Mouse (Mus musculus): ENCODE results near the gene Prickle3. TPM values are rescaled to one million over a fixed set of nuclear protein-coding genes. Genes with fewer than 3 reads are reported as not detected.

Prickle3 gene
- polyA plus RNA-seq, 2 experiments, result 0.34 to 1.2 TPM

- H3K27me3 ChIP-seq (ENCODE audit: control insufficient read depth, insufficient read depth, low read length), result no peaks in the 10 kb centered on the region
- no peak overlapping the region for H3K4me2 ChIP-seq (ENCODE audit: low read depth)
- WGBS (ENCODE audit: insufficient replicate concordance), result 46% methylated on average over 3 of the region's 3 CpGs
- no peaks in the 10 kb centered on the region for H3K4me1 ChIP-seq (replicated peaks; ENCODE audit: control insufficient read depth in 2 of 2, insufficient read depth in 2 of 2, low read length in 1 of 2)
- no peaks in the 10 kb centered on the region for H3K9me3 ChIP-seq (ENCODE audit: control insufficient read depth, low read length)
- no peak overlapping the region for H3K9ac ChIP-seq (replicated peaks)
- no peak overlapping the region for H3K27ac ChIP-seq
- H3K36me3 ChIP-seq (replicated peaks; ENCODE audit: control insufficient read depth, insufficient read depth, low read depth), result no peaks in the 10 kb centered on the region
- no peak overlapping the region for H3K4me3 ChIP-seq (ENCODE audit: insufficient read depth in 1 of 2, low read depth in 2 of 2, low read length in 2 of 2)
- no peak for DNase-seq (ENCODE audit: low read depth in 3 of 3, low spot score in 3 of 3)
- ATAC-seq (ENCODE audit: insufficient read depth), result no peak
- no peak for TF ChIP-seq EP300 (IDR thresholded peaks at IDR 0.05; ENCODE audit: low read depth)
- TF ChIP-seq CTCF (IDR thresholded peaks at IDR 0.05; ENCODE audit: low read depth), result no peak
These were observed 5.9 kb downstream of the Prickle3 start for GRCm38 (mm10) chrX:7662936-7663335.

DNA sequence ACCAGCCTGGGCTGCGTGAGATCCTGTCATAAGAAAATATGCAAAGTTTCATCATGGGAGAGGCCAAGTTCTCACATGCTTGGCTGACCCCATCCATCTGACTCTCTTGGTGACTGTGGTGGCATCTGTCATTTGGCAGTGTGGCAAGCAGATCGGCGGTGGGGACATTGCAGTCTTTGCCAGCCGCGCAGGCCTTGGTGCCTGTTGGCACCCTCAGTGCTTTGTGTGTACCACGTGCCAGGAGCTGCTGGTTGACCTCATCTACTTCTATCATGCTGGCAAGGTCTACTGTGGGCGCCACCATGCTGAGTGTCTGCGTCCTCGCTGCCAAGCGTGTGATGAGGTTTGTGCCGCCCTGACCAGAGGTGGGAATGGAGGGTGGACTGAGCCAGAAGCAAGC is 7.7 kb downstream of the Prickle3 start:
- Histone ChIP-seq H3K9me3 (ENCODE audit: control insufficient read depth, low read length) (no peaks in the 10 kb centered on the region), H3K4me1 (replicated peaks; ENCODE audit: control insufficient read depth in 2 of 2, insufficient read depth in 2 of 2, low read length in 1 of 2) (no peaks in the 10 kb centered on the region), H3K4me3 (ENCODE audit: insufficient read depth in 1 of 2, low read depth in 2 of 2, low read length in 2 of 2) (no peak overlapping the region), H3K4me2 (ENCODE audit: low read depth) (no peak overlapping the region), H3K9ac (replicated peaks) (no peak overlapping the region), H3K36me3 (replicated peaks; ENCODE audit: control insufficient read depth, insufficient read depth, low read depth) (no peaks in the 10 kb centered on the region), H3K27ac (no peak overlapping the region), H3K27me3 (ENCODE audit: control insufficient read depth, insufficient read depth, low read length) (no peaks in the 10 kb centered on the region)
- TF ChIP-seq EP300 (IDR thresholded peaks at IDR 0.05; ENCODE audit: low read depth), result no peak
- no peak for TF ChIP-seq CTCF (IDR thresholded peaks at IDR 0.05; ENCODE audit: low read depth)
- no peak for ATAC-seq (ENCODE audit: insufficient read depth)
- WGBS (ENCODE audit: insufficient replicate concordance), result 75% methylated on average over 11 of the region's 11 CpGs
- no peak for DNase-seq (ENCODE audit: low read depth in 3 of 3, low spot score in 3 of 3)

- no peak for DNase-seq (ENCODE audit: low read depth in 3 of 3, low spot score in 3 of 3)
- H3K9me3 ChIP-seq (ENCODE audit: control insufficient read depth, low read length), result no peaks in the 10 kb centered on the region
- 64% methylated on average over 21 of the region's 21 CpGs for WGBS (ENCODE audit: insufficient replicate concordance)
- H3K4me2 ChIP-seq (ENCODE audit: low read depth), result no peak overlapping the region
- no peak overlapping the region for H3K9ac ChIP-seq (replicated peaks)
- peaks cover 0 to 7% of the 10 kb centered on the region in 2 experiments; a peak in 2 of 4 replicates for H3K4me1 ChIP-seq (replicated peaks; ENCODE audit: control insufficient read depth in 2 of 2, insufficient read depth in 2 of 2, low read length in 1 of 2)
- no peak for TF ChIP-seq CTCF (IDR thresholded peaks at IDR 0.05; ENCODE audit: low read depth)
- TF ChIP-seq EP300 (IDR thresholded peaks at IDR 0.05; ENCODE audit: low read depth), result no peak
- H3K36me3 ChIP-seq (replicated peaks; ENCODE audit: control insufficient read depth, insufficient read depth, low read depth), result no peaks in the 10 kb centered on the region
- no peak overlapping the region for H3K4me3 ChIP-seq (ENCODE audit: insufficient read depth in 1 of 2, low read depth in 2 of 2, low read length in 2 of 2)
- no peak overlapping the region for H3K27ac ChIP-seq
- ATAC-seq (ENCODE audit: insufficient read depth), result no peak
- H3K27me3 ChIP-seq (ENCODE audit: control insufficient read depth, insufficient read depth, low read length), result no peaks in the 10 kb centered on the region
These were observed 8.9 kb downstream of the Prickle3 start for GRCm38 (mm10) chrX:7665739-7666502.

- ATAC-seq (ENCODE audit: insufficient read depth) (peak; percentile 72), DNase-seq (ENCODE audit: low read depth in 3 of 3, low spot score in 3 of 3) (no peak)
- TF ChIP-seq CTCF (IDR thresholded peaks at IDR 0.05; ENCODE audit: low read depth) (no peak), EP300 (IDR thresholded peaks at IDR 0.05; ENCODE audit: low read depth) (no peak)
- peak overlapping the region; percentile 50 to 72 for H3K4me3 ChIP-seq (ENCODE audit: insufficient read depth in 1 of 2, low read depth in 2 of 2, low read length in 2 of 2)
- H3K9me3 ChIP-seq (ENCODE audit: control insufficient read depth, low read length), result no peaks in the 10 kb centered on the region
- no peaks in the 10 kb centered on the region for H3K27me3 ChIP-seq (ENCODE audit: control insufficient read depth, insufficient read depth, low read length)
- WGBS (ENCODE audit: insufficient replicate concordance), result 11% methylated on average over 14 of the region's 19 CpGs
- H3K27ac ChIP-seq, result no peak overlapping the region
- peak overlapping the region; percentile 65 for H3K4me2 ChIP-seq (ENCODE audit: low read depth)
- peaks cover 0 to 15% of the 10 kb centered on the region in 2 experiments; a peak in 2 of 4 replicates for H3K4me1 ChIP-seq (replicated peaks; ENCODE audit: control insufficient read depth in 2 of 2, insufficient read depth in 2 of 2, low read length in 1 of 2)
- H3K9ac ChIP-seq (replicated peaks), result peak overlapping the region; percentile 23
- no peaks in the 10 kb centered on the region for H3K36me3 ChIP-seq (replicated peaks; ENCODE audit: control insufficient read depth, insufficient read depth, low read depth)
These were observed 13.4 kb downstream of the Prickle3 start for GRCm38 (mm10) chrX:7670390-7670881.

DNA sequence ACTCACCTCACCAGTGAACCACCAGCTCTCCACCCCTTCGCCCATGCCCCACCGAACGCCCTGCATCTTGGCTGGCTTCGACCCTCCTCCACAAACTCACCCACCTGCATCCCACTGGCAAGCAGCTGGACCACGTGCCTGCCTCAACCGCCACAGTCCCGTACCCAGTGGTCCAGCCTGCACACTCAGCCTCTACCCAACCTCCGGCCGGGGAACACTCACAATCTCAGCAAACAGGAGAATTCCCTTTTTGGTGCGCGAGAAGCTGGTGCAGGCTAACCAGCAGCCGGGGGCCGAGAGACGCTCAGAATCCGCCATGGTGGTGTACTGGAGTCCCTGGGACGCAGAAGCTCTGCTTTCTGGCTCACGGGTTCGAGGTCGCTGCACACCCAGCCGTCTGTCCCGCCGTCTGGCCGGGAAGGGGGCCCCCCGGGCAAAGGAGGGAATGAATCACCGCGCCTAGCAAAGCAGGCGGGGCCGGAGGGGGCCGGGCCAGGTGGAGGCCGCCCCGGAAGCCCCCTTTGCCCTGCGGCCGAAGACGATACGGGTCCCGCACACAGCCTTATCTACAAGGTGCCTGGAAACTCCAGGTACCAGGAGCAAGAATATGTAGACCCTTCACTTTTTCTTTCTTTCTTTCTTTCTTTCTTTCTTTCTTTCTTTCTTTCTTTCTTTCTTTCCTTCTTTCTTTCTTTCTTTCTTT is 14.0 kb downstream of the Prickle3 start, which contains the start of gene Plp2:
TSS of gene Plp2 (minus strand) at position 470 of the 703 bp plus-strand sequence.
- Histone ChIP-seq H3K27me3 (ENCODE audit: control insufficient read depth, insufficient read depth, low read length) (no peaks in the 10 kb centered on the region), H3K4me1 (replicated peaks; ENCODE audit: control insufficient read depth in 2 of 2, insufficient read depth in 2 of 2, low read length in 1 of 2) (peaks cover 0 to 15% of the 10 kb centered on the region in 2 experiments; a peak in 2 of 4 replicates), H3K9me3 (ENCODE audit: control insufficient read depth, low read length) (no peaks in the 10 kb centered on the region), H3K4me3 (ENCODE audit: insufficient read depth in 1 of 2, low read depth in 2 of 2, low read length in 2 of 2) (peak within 1 kb of the TSS; percentile 50 to 72), H3K4me2 (ENCODE audit: low read depth) (peak within 1 kb of the TSS; percentile 65), H3K9ac (replicated peaks) (peak within 1 kb of the TSS; percentile 23), H3K27ac (no peak within 1 kb of the TSS), H3K36me3 (replicated peaks; ENCODE audit: control insufficient read depth, insufficient read depth, low read depth) (no peaks in the 10 kb centered on the region)
- peak; percentile 34 for ATAC-seq (ENCODE audit: insufficient read depth)
- 16% methylated on average over 30 of the region's 36 CpGs for WGBS (ENCODE audit: insufficient replicate concordance)
- no peak for TF ChIP-seq EP300 (IDR thresholded peaks at IDR 0.05; ENCODE audit: low read depth)
- no peak for TF ChIP-seq CTCF (IDR thresholded peaks at IDR 0.05; ENCODE audit: low read depth)
- DNase-seq (ENCODE audit: low read depth in 3 of 3, low spot score in 3 of 3), result no peak

Measured in liver, embryonic 14.5 days (tissue).